Mouse (Mus musculus) stomach, postnatal 0 days (tissue): ENCODE measurements at regions not wholly inside any gene's neighbourhood (a gene's known extent, or its start where the extent isn't known, plus 50 kb on each side); places are given as distances from the start of the nearest gene placed in this dataset.

ENCODE experiments used
- CTCF ChIP-seq: IDR thresholded peaks from 2 replicates; pipeline ENCODE4 v1.5.1; 2016; ENCODE audit warnings: antibody characterized with exemption, low read depth, mild to moderate bottlenecking, moderate library complexity
- EP300 ChIP-seq: optimal IDR thresholded peaks from 2 replicates; pipeline ENCODE3; 2016; ENCODE audit warnings: antibody characterized with exemption

- TF ChIP-seq CTCF: no peak
- TF ChIP-seq EP300: no peak
These were observed 261.1 kb downstream of the Bcor start for GRCm38 (mm10) chrX:11899051-11899450.
